Mouse (Mus musculus) kidney, postnatal 0 days (tissue): ENCODE measurements at regions not wholly inside any gene's neighbourhood (a gene's known extent, or its start where the extent isn't known, plus 50 kb on each side); places are given as distances from the start of the nearest gene placed in this dataset.

Source experiments
- ATAC-seq: fragments of 200-750 bp; cut with Nextera tagmentation; replicated peaks from 2 replicates; pipeline ENCODE4 v1.8.0; 2017; ENCODE audit warnings: low read depth, moderate number of reproducible peaks, moderate TSS enrichment, moderate library complexity; ENCODE audit not compliant: low FRiP score
- DNase-seq: peaks from one replicate; pipeline ENCODE4 v3.0.0-alpha.2; 2016; ENCODE audit warnings: low spot score
- H3K27ac ChIP-seq: fragments of 300-500 bp; sonication (generic); 2 replicates; pipeline ENCODE4 v1.5.1; 2014; ENCODE audit warnings: mild to moderate bottlenecking
- H3K27me3 ChIP-seq: fragments of 300-500 bp; sonication (generic); 2 replicates; pipeline ENCODE4 v1.6.1; 2014; ENCODE audit warnings: low read length, mixed read lengths; ENCODE audit not compliant: insufficient read depth
- H3K36me3 ChIP-seq: fragments of 300-500 bp; sonication (generic); 2 replicates; pipeline ENCODE4 v1.6.1; 2014; ENCODE audit warnings: low read length, mixed read lengths; ENCODE audit not compliant: insufficient read depth
- H3K4me1 ChIP-seq: fragments of 300-500 bp; sonication (generic); replicated peaks from 2 replicates; pipeline ENCODE4 v1.6.1; 2014; ENCODE audit warnings: antibody characterized with exemption, low read length, mixed read lengths; ENCODE audit not compliant: insufficient read depth
- H3K4me2 ChIP-seq: fragments of 300-500 bp; sonication (generic); 2 replicates; pipeline ENCODE4 v1.6.1; 2014; ENCODE audit warnings: mild to moderate bottlenecking, low read length, moderate library complexity, mixed read lengths
- H3K4me3 ChIP-seq: fragments of 300-500 bp; sonication (generic); replicated peaks from 2 replicates; pipeline ENCODE4 v1.5.1; 2014; ENCODE audit warnings: low read depth, low read length
- H3K9ac ChIP-seq: fragments of 300-500 bp; sonication (generic); 2 replicates; pipeline ENCODE4 v1.6.1; 2014; ENCODE audit warnings: low read depth, low read length
- H3K9me3 ChIP-seq: fragments of 300-500 bp; sonication (generic); replicated peaks from 2 replicates; pipeline ENCODE4 v1.6.1; 2016; ENCODE audit warnings: low read length, inconsistent platforms, mixed read lengths
- CTCF ChIP-seq: IDR thresholded peaks from 2 replicates; pipeline ENCODE4 v1.5.1; 2016; ENCODE audit warnings: antibody characterized with exemption, low read depth, mild to moderate bottlenecking, moderate library complexity
- WGBS: fragments of 180-500 bp; shearing (Covaris S2); extraction: QIAGEN DNeasy Blood & Tissue Kit; methylation state at CpG from one replicate; pipeline ENCODE4 v1.1.7; 2014; 5-methylcytosine and 5-hydroxymethylcytosine counted together

DNA sequence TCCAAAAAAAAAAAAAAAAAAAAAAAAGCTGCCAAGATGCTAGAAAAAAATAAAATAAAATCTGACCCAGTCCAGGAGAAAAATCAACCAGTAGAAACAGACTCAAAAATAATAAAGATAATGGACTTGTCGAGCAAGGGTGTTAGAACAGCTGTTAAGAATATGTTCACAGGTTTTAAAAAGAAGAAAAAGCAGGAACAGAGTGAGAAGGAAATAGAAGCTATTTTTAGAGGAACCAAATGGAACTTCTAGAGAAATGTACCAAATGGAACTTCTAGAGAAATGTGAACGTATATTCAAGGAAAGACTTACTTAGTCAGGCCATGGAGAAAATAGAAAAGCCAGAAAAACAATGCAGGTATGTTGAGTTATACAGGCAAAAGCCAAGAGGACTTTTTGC is 662.4 kb upstream of the Jmjd1c start:
- Histone ChIP-seq H3K36me3 (no peaks in the 10 kb centered on the region), H3K4me1 (no peaks in the 10 kb centered on the region), H3K27me3 (no peaks in the 10 kb centered on the region), H3K27ac (no peak overlapping the region), H3K4me3 (no peak overlapping the region), H3K4me2 (no peak overlapping the region), H3K9me3 (no peaks in the 10 kb centered on the region), H3K9ac (no peak overlapping the region)
- 63% methylated on average over 2 of the region's 2 CpGs for WGBS
- TF ChIP-seq CTCF, result no peak
- ATAC-seq (no peak), DNase-seq (no peak)

DNA sequence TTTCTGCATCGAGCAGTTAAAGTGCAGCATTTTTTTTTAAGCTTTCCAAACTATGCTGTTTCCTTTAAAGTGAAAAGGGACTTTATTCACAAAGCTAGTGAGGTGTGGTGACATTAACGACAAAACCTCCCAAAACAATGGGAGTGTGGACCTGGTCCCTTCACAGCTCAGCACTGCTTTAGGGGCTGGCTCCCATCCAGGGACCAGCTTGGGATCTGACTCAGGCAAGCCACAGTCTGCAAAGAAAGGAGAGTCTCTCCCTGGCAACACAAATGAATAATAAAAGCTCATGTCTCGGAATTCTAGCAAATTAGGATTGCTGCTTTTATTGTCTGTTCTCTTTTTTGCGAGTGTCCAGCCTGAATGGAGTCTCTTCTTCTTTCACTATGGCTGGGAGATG is 625.2 kb upstream of the Jmjd1c start:
- peak; percentile 32 for DNase-seq
- Histone ChIP-seq H3K9me3 (no peaks in the 10 kb centered on the region), H3K27me3 (no peaks in the 10 kb centered on the region), H3K36me3 (no peaks in the 10 kb centered on the region), H3K4me3 (no peak overlapping the region), H3K27ac (no peak overlapping the region), H3K4me1 (no peaks in the 10 kb centered on the region), H3K4me2 (no peak overlapping the region), H3K9ac (no peak overlapping the region)
- no peak for TF ChIP-seq CTCF
- ATAC-seq, result no peak
- 35% methylated on average over 4 of the region's 4 CpGs for WGBS

DNA sequence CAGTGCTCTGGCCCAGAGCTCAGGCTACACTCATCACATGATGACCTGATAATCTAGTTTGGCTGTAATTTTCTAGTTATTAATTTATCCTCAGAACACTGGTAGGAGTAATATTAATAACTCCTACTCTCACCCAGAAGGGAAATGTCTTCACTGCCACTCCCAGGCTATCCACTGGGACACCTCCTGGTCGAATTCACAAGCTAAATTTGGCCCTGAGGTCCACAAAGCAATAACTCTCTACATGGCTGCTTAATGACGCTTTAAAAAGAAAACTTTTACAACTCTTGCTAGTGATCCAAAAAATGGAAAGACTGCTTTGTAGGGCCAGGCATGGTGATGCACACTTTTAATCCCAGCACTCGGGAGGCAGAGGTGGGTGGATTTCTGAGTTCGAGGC is 623.9 kb upstream of the Jmjd1c start:
- H3K4me2 ChIP-seq, result no peak overlapping the region
- TF ChIP-seq CTCF, result no peak
- WGBS, result 32% methylated on average over 4 of the region's 4 CpGs
- H3K9me3 ChIP-seq, result no peaks in the 10 kb centered on the region
- H3K36me3 ChIP-seq, result no peaks in the 10 kb centered on the region
- H3K4me3 ChIP-seq, result no peak overlapping the region
- H3K4me1 ChIP-seq, result no peaks in the 10 kb centered on the region
- H3K9ac ChIP-seq, result no peak overlapping the region
- peak; percentile 64 for DNase-seq
- ATAC-seq, result no peak
- no peak overlapping the region for H3K27ac ChIP-seq
- H3K27me3 ChIP-seq, result no peaks in the 10 kb centered on the region

DNA sequence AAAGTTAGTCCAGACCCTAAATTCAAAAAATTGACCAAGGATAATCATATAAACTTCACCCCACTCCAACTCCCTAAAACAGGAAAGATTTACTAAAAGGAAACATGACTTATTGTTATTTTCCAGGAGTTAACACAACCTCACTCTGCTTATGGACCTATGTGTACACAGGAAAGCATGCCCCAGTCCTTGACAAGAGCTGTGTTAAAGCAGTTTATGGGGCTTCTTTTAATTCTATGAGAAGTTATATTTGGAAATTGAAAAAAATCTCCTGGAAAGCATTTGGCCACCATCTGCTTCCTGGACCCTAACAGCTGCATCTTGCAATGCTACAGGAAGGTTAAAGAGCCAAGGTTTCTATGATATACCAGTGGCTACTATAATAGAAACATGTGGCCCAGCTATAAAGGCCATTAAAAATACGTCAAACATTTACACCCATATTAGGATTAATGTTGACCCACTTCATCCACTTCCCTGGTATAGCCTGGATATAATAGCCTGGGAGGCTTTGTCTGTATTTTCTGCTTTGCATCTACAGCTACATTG is 620.7 kb upstream of the Jmjd1c start:
- no peak; the same call in 1 of the 2 replicates for ATAC-seq
- Histone ChIP-seq H3K4me2 (no peak overlapping the region), H3K27ac (no peak overlapping the region), H3K27me3 (no peaks in the 10 kb centered on the region), H3K4me3 (no peak overlapping the region), H3K9ac (no peak overlapping the region), H3K4me1 (no peaks in the 10 kb centered on the region), H3K36me3 (no peaks in the 10 kb centered on the region), H3K9me3 (no peaks in the 10 kb centered on the region)
- peak; percentile 70 for DNase-seq
- no peak for TF ChIP-seq CTCF
- WGBS, result 48% methylated on average over 1 of the region's 1 CpGs

DNA sequence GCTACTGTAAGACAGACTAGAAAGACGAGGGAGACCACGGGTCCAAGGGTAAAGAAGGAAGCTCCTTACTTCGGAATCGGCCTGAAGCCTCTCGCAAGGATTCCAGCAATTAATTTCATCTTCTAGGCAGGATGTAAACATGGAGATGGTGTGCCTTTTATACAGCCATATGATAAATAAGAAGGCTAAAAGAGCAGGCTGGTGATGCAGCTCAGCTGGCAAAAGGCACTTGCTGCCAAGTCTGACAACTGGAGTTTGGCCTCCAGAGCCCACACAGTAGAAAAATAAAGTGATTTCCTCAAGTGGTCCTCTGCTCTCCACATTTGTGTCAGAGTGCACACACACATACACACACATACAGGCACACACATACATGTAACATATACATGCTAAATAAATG is 605.1 kb upstream of the Jmjd1c start:
- no peak overlapping the region for H3K4me2 ChIP-seq
- DNase-seq (peak; percentile 44), ATAC-seq (no peak)
- no peak overlapping the region for H3K9ac ChIP-seq
- H3K36me3 ChIP-seq, result no peaks in the 10 kb centered on the region
- no peak overlapping the region for H3K4me3 ChIP-seq
- TF ChIP-seq CTCF, result no peak
- no peaks in the 10 kb centered on the region for H3K9me3 ChIP-seq
- H3K4me1 ChIP-seq, result no peaks in the 10 kb centered on the region
- no peaks in the 10 kb centered on the region for H3K27me3 ChIP-seq
- 61% methylated on average over 5 of the region's 5 CpGs for WGBS
- H3K27ac ChIP-seq, result no peak overlapping the region

DNA sequence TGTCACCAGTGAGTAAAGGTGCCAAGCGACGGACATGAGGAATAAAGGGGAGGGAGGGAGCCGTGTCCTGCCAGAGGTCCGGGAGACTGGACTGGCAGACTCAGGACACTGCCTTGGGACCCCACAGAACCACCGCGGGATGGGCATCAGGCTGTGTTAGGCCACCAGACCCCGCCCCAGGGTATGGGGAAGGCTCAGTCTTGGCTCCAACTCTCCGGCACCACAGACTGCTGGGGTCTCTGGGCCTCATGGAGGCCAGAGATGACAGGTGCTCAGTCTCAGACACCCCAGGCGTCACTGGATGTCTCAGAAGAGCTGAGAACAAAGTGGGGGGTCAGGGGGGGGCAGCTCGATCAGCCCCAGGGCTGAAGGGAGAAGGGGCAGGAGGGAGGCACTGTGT is 604.1 kb upstream of the Jmjd1c start:
- DNase-seq, result no peak
- Histone ChIP-seq H3K36me3 (no peaks in the 10 kb centered on the region), H3K4me3 (no peak overlapping the region), H3K4me2 (no peak overlapping the region), H3K9ac (no peak overlapping the region), H3K4me1 (no peaks in the 10 kb centered on the region), H3K27me3 (no peaks in the 10 kb centered on the region), H3K9me3 (no peaks in the 10 kb centered on the region), H3K27ac (no peak overlapping the region)
- no peak for TF ChIP-seq CTCF
- ATAC-seq, result no peak
- WGBS, result 68% methylated on average over 10 of the region's 10 CpGs

DNA sequence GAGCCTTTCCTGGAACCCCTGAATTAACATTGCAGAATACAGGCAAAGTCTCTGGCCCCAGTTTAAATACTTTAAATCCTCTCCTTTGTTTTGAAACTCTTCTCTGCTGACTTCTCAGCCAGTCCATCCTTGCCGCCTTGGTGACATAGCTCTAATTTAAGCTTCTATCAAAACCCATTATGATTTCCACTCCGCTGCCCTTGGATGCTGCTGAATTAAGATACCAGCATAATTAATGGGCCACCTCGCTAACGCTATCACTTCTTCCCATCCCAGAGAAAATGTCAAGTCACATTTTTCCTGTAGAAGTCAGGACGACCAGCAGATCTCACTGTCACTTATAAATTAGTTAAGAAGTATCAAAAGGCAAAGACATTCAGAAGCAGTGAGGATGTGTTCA is 556.1 kb upstream of the Jmjd1c start:
- ATAC-seq, result no peak
- Histone ChIP-seq H3K4me2 (no peak overlapping the region), H3K27me3 (no peaks in the 10 kb centered on the region), H3K4me1 (no peaks in the 10 kb centered on the region), H3K9ac (no peak overlapping the region), H3K27ac (no peak overlapping the region), H3K9me3 (no peaks in the 10 kb centered on the region), H3K36me3 (no peaks in the 10 kb centered on the region), H3K4me3 (no peak overlapping the region)
- DNase-seq, result no peak
- WGBS, result 73% methylated on average over 5 of the region's 5 CpGs
- no peak for TF ChIP-seq CTCF
